Mouse (Mus musculus) C2C12 (cell line): ENCODE measurements around the gene Borcs5. TPM values are rescaled to one million over a fixed set of nuclear protein-coding genes. Genes with fewer than 3 reads are reported as not detected.

Experiments used
- H3K27me3 ChIP-seq: one replicate; pipeline ENCODE4 v1.6.1; 2011; ENCODE audit not compliant: control insufficient read depth, insufficient read depth, insufficient read length
- H3K36me3 ChIP-seq: one replicate; pipeline ENCODE4 v1.6.1; 2011; ENCODE audit not compliant: control insufficient read depth, insufficient read depth
- H3K4me3 ChIP-seq: one replicate; pipeline ENCODE4 v1.5.1; 2011; ENCODE audit warnings: mild to moderate bottlenecking, control low read depth; ENCODE audit not compliant: poor library complexity, insufficient read depth, severe bottlenecking
- H3K79me2 ChIP-seq: one replicate; pipeline ENCODE4 v1.6.1; 2011; ENCODE audit not compliant: control insufficient read depth, insufficient read depth
- H3K79me3 ChIP-seq: one replicate; pipeline ENCODE4 v1.6.1; 2011; ENCODE audit warnings: low read depth, control low read depth
- H3ac ChIP-seq: one replicate; pipeline ENCODE3; 2011; ENCODE audit warnings: low read depth; ENCODE audit not compliant: control insufficient read depth, insufficient read length
- CEBPB ChIP-seq: IDR thresholded peaks from one replicate; pipeline ENCODE4 v1.6.1; 2011; ENCODE audit warnings: low read depth, mild to moderate bottlenecking, control low read depth, moderate library complexity
- CTCF ChIP-seq: IDR thresholded peaks from one replicate; pipeline ENCODE4 v1.5.1; 2011; ENCODE audit not compliant: control insufficient read depth, insufficient read depth, insufficient read length
- FOSL1 ChIP-seq: IDR thresholded peaks from one replicate; pipeline ENCODE4 v1.8.0; 2011; ENCODE audit warnings: mild to moderate bottlenecking, low read length; ENCODE audit not compliant: poor library complexity, insufficient read depth, severe bottlenecking
- MAX ChIP-seq: IDR thresholded peaks from one replicate; pipeline ENCODE4 v1.6.1; 2011; ENCODE audit warnings: mild to moderate bottlenecking, control low read depth
- MYOD1 ChIP-seq: IDR thresholded peaks from one replicate; pipeline ENCODE4 v1.6.1; 2011; ENCODE audit warnings: low read depth; ENCODE audit not compliant: control insufficient read depth, insufficient read length
- MYOG ChIP-seq: IDR thresholded peaks from one replicate; pipeline ENCODE4 v1.6.1; 2011; ENCODE audit not compliant: control insufficient read depth, insufficient read length; ENCODE audit errors: extremely low read depth
- USF1 ChIP-seq: IDR thresholded peaks from one replicate; pipeline ENCODE4 v1.6.1; 2011; ENCODE audit warnings: low read depth, mild to moderate bottlenecking, control low read depth, moderate library complexity
- polyA plus RNA-seq: library from polyadenylated mRNA; unstranded; fragments of >200 nt; fragmentation: generic; extraction: Trizol; gene quantifications from one replicate; pipeline ENCODE4 v1.2.1, GENCODE M21; 2012; ENCODE audit warnings: missing spikeins

The Borcs5 gene
- polyA plus RNA-seq, 1 experiment = 6.0 TPM

DNA sequence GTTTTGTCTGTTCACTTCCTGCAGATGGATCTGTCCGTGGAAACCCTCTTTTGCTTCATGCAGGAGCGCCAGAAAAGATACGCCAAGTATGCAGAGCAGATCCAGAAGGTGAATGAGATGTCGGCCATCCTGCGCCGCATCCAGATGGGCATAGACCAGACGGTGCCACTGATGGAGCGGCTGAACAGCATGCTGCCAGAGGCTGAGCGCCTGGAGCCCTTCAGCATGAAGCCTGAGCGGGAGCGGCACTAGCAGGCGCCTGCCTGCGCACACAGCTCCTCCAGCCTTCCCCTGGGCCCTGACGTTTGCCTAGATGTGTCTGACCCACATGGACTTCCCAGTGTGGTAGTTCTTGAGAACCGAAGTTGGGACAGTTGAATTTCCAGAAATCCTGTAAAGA, 70.7 kb downstream of the Borcs5 start:
- Histone ChIP-seq H3ac (no peak overlapping the region), H3K79me2 (no peaks in the 10 kb centered on the region), H3K79me3 (no peaks in the 10 kb centered on the region), H3K27me3 (no peaks in the 10 kb centered on the region), H3K4me3 (no peak overlapping the region), H3K36me3 (no peaks in the 10 kb centered on the region)
- TF ChIP-seq USF1 (no peak), FOSL1 (no peak), MYOG (no peak), MYOD1 (no peak), MAX (no peak), CTCF (no peak), CEBPB (no peak)

DNA sequence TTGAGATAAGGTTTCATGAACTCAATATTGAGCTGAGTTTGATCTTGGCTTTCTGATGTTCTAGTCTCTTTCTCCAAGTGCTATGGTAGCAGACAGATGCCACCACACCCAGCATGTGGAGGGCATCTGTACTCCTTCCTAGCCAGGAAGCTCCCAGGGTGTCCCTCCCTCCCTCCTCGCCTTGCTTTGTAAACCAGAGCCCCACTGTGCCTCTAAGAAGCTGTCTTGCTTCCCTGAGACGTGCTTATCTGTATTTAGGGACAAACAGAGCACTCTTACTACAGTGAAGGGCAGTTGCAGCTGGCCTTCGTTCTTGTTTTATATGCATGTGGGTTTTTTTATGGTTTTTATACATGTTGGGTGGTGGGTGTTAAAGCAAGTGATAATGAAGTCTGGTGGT, 74.0 kb downstream of the Borcs5 start:
- H3K27me3 ChIP-seq = no peaks in the 10 kb centered on the region
- no peak overlapping the region for H3ac ChIP-seq
- TF ChIP-seq FOSL1 = no peak
- no peak for TF ChIP-seq CEBPB
- TF ChIP-seq MYOD1 = no peak
- TF ChIP-seq USF1 = no peak
- no peak for TF ChIP-seq CTCF
- no peak for TF ChIP-seq MAX
- no peak overlapping the region for H3K4me3 ChIP-seq
- no peaks in the 10 kb centered on the region for H3K36me3 ChIP-seq
- no peaks in the 10 kb centered on the region for H3K79me3 ChIP-seq
- H3K79me2 ChIP-seq = no peaks in the 10 kb centered on the region

DNA sequence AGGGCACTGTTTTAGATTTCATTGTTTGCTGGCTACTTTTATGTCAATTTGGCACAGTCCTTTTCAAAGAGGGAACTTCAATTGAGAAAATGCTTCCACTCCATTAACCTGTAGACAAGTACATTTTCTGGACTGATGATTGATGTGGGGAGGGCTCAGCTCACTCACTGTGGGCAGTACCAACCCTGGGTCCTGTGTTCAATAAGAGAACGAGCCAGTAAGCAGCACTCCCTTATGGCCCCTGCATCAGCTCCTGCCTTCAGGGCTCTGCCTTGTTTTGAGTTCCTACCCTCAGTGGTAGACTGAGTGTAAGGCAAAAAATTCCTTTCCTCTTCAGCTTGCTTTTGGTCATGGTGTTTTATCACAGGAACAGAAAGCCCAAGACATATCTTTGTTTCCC, 74.6 kb downstream of the Borcs5 start:
- Histone ChIP-seq H3K4me3 (no peak overlapping the region), H3ac (no peak overlapping the region), H3K79me2 (no peaks in the 10 kb centered on the region), H3K36me3 (no peaks in the 10 kb centered on the region), H3K27me3 (no peaks in the 10 kb centered on the region), H3K79me3 (no peaks in the 10 kb centered on the region)
- TF ChIP-seq MYOD1 (no peak), FOSL1 (no peak), USF1 (no peak), CTCF (no peak), CEBPB (no peak), MYOG (no peak), MAX (no peak)

DNA sequence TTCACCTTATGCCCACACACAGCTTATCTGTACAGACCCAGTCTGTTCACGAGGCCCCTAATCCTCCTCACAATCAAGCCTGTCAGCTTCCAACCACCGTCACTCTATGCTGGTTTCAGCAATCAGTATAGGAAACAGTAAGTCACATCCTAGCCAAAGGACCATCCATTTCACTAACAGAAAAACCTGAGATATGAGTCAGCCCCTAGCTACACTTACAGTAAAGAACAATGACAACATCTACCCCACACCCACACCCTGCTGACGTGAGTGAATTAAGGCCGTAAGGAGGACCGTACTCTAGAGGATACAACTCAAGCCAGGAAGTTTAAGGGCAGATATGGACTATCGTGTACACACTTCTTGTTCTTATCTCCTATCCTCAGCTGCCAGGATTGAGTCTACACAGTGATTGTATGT, 76.9 kb downstream of the Borcs5 start:
- Histone ChIP-seq H3K36me3 (peaks cover 7% of the 10 kb centered on the region), H3K79me3 (no peaks in the 10 kb centered on the region), H3ac (no peak overlapping the region), H3K27me3 (no peaks in the 10 kb centered on the region), H3K4me3 (no peak overlapping the region), H3K79me2 (no peaks in the 10 kb centered on the region)
- no peak for TF ChIP-seq CTCF
- no peak for TF ChIP-seq FOSL1
- no peak for TF ChIP-seq MYOG
- no peak for TF ChIP-seq MYOD1
- no peak for TF ChIP-seq USF1
- no peak for TF ChIP-seq MAX
- no peak for TF ChIP-seq CEBPB

DNA sequence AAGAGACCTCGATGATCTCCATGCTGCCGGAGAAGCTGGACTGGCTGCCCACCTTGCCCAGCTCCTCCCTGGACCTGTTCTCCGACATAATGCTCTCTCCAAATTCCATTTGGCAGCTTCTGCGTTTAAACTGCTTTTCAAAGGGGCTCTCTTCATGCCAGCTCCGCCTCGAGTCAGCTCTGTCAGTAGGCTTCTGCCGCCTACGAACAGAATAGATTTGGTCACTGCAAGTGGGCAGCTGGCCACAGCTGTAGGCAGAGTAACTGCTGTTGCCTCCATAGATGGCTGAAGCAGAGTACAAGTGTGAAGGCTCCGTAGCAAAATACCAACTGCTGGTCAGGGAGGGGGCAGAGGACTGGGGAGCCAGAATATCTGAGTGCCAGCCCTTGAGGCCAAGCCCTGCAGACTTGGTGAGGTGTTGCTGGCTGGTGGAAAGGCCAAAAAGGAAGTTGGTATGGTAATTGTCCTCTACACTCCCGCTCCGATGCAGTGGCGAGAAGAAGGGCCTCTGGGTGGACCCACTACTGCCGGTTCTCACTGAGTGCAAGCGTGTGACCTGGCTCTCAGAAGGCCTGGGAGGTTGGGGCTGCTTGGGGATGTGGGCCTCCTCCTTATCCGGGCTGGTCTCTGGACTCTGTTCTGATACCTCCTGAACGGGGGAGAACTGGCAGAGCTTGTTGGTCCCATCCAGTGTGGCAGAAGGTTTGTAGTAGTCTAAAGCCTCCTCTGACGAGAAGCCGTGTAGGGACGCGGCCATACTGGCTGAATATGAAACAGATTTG, 78.8 kb downstream of the Borcs5 start:
- Histone ChIP-seq H3K27me3 (no peaks in the 10 kb centered on the region), H3K79me2 (no peaks in the 10 kb centered on the region), H3K36me3 (peaks cover 7% of the 10 kb centered on the region), H3ac (no peak overlapping the region), H3K4me3 (no peak overlapping the region), H3K79me3 (no peaks in the 10 kb centered on the region)
- TF ChIP-seq MAX (no peak), MYOD1 (no peak), FOSL1 (no peak), CTCF (no peak)

DNA sequence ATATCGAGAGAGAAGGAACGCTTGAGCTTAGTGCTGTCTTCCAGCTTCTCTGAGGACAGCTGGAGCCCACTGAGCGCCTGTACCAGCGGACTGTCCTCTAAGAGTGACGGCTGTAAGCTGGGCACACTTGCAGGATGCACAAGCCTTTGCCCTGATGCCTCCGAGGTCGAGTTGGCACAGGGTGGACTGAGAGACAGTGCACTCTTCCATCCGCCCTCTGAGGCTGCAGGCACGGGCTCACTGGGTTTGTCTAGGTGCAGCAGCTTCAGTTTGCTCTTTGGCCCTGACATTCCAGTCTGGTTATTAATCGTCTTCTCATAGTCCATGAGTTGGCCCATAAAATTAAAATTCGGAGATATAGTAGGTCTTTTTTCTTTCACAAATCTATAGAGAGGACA, 79.4 kb downstream of the Borcs5 start:
- Histone ChIP-seq H3K79me3 (no peaks in the 10 kb centered on the region), H3ac (no peak overlapping the region), H3K4me3 (no peak overlapping the region), H3K27me3 (no peaks in the 10 kb centered on the region), H3K79me2 (no peaks in the 10 kb centered on the region), H3K36me3 (peaks cover 7% of the 10 kb centered on the region)
- TF ChIP-seq CTCF (no peak), MYOG (no peak), MYOD1 (no peak), MAX (no peak), USF1 (no peak), CEBPB (no peak), FOSL1 (no peak)
